Mouse (Mus musculus): Measurements from ENCODE around the gene Zfp36l1. TPM values are rescaled to one million over a fixed set of nuclear protein-coding genes. Genes with fewer than 3 reads are reported as not detected.

The Zfp36l1 gene
- polyA plus RNA-seq, 1 experiment from 2014 or later: 139 TPM

DNA sequence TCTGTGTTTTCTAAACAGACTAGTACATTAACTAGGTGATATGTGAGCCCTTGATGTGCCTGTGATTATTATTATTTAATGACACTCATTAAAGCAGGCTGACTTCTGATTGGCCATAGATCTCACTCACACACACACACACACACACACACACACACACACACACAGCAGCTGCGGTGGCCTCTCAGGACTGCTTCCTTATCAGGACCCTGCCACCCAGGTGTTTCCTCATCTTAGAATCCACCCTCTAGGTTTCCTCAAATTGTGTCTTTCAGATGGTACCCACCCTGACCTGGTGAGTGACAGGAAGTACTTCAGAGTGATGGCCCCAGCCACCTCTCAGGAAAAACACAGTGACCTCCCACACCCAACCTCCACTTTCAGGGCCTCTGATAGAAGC is 52.0 kb downstream of the Zfp36l1 start:
- no peak for ATAC-seq (ENCODE audit: borderline replicate concordance, extremely low read depth, low FRiP score, low TSS enrichment)
- H3K9me3 ChIP-seq: no peaks in the 10 kb centered on the region
- no peak overlapping the region for H3K4me2 ChIP-seq
- H3K4me3 ChIP-seq: no peak overlapping the region
- H3K9ac ChIP-seq: no peak overlapping the region
- no peaks in the 10 kb centered on the region for H3K27me3 ChIP-seq
- 35% methylated on average over 1 of the region's 1 CpGs for WGBS
- peak overlapping the region; percentile 88; the same call in 1 of the 2 replicates for H3K27ac ChIP-seq
- H3K4me1 ChIP-seq: peaks cover 49% of the 10 kb centered on the region
- H3K36me3 ChIP-seq: no peaks in the 10 kb centered on the region

DNA sequence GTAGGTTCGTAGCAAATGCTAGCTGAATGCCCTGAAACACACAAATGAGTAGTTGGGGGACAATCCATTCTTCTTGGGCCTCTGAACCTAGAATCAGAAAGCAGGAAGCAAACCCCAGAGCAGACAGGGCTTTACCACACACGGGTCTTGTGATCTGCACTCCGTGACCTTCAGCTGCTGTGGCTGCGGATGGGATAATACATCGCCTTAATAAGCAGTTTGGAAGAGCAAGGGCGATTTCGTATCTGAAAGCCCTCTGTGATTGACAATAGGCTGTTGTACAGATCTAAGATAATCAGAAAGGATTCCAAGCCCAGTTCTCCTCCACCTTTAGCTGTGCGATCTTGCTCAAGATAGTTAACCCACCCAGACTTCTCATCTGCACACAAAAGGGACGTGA is 52.5 kb downstream of the Zfp36l1 start:
- 34% methylated on average over 9 of the region's 9 CpGs for WGBS
- Histone ChIP-seq H3K36me3 (no peaks in the 10 kb centered on the region), H3K27ac (peak overlapping the region; percentile 16), H3K9ac (no peak overlapping the region), H3K9me3 (no peaks in the 10 kb centered on the region), H3K27me3 (no peaks in the 10 kb centered on the region), H3K4me1 (peaks cover 49% of the 10 kb centered on the region), H3K4me2 (no peak overlapping the region), H3K4me3 (no peak overlapping the region)
- no peak for ATAC-seq (ENCODE audit: borderline replicate concordance, extremely low read depth, low FRiP score, low TSS enrichment)

DNA sequence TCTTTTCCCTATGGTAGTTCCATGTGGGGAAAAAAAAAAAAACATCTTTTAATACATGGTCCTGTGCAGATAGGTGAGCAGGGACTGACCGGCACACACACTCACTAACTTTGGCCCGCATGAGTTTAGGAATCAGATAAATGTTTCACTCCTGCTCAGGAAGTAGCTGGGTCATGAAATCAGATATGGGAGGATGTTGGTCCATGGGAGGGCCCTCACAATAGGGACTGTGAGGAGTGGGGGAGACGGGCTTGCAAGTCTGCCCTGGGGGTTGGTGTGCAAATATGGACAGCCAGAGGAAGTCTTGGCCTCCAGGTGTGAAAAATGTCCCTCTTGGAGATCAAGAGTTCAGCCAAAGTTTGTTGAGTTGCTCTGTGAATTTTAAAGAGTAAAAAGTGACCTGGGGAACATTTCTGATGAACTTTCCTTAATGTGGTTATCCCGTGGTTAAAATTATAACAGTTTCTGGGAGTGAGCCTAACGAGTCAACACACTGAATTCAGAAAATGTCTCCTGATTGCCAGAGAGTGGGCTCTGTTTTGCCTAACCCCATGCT is 53.0 kb downstream of the Zfp36l1 start:
- Histone ChIP-seq H3K9me3 (no peaks in the 10 kb centered on the region), H3K27ac (peak overlapping the region; percentile 16), H3K36me3 (no peaks in the 10 kb centered on the region), H3K4me3 (no peak overlapping the region), H3K27me3 (no peaks in the 10 kb centered on the region), H3K9ac (no peak overlapping the region), H3K4me2 (no peak overlapping the region), H3K4me1 (peaks cover 49% of the 10 kb centered on the region)
- no peak for ATAC-seq (ENCODE audit: borderline replicate concordance, extremely low read depth, low FRiP score, low TSS enrichment)
- WGBS: 40% methylated on average over 5 of the region's 5 CpGs

Other genes starting within 250 kb of the Zfp36l1 start
- gene Actn1, start 147.4 kb upstream of the Zfp36l1 start, polyA plus RNA-seq (2015; fragmentation: Nextera tagmentation; extraction: Ambion mirVana): 53.4 and 57.3 TPM in 2 replicates